Mouse (Mus musculus): Measurements from ENCODE around the gene Cln6.
A peak's percentile ranks its signal among the peaks of the same experiment; 100 is the strongest.

GRCm38 (mm10) chr9:62828662-62829086 is 9.9 kb upstream of the Cln6 start:
- TF ChIP-seq CTCF (IDR thresholded peaks at IDR 0.05; ENCODE audit: low read depth) (peak; percentile 99), EP300 (IDR thresholded peaks at IDR 0.05; ENCODE audit: low read depth) (no peak)
